Mouse (Mus musculus) T-helper 1 cell (primary cell): ENCODE measurements around the gene Hpdl.

Experiments
- in situ Hi-C: fragments of 300-600 bp; cut with MboI, MseI; formaldehyde crosslinking; loops from one replicate; pipeline ENCODE4 v1.15.1; 2025; ENCODE audit warnings: high pct_unique_total_duplicates

Gene Hpdl

GRCm38 (mm10) chr4:116799901-116800300 lies 21.6 kb downstream of the Hpdl start:
- in situ Hi-C loops: loop anchor here (5.0 kb wide), 1 partner anchor 53 kb away; no protein-coding TSS in a partner anchor

DNA sequence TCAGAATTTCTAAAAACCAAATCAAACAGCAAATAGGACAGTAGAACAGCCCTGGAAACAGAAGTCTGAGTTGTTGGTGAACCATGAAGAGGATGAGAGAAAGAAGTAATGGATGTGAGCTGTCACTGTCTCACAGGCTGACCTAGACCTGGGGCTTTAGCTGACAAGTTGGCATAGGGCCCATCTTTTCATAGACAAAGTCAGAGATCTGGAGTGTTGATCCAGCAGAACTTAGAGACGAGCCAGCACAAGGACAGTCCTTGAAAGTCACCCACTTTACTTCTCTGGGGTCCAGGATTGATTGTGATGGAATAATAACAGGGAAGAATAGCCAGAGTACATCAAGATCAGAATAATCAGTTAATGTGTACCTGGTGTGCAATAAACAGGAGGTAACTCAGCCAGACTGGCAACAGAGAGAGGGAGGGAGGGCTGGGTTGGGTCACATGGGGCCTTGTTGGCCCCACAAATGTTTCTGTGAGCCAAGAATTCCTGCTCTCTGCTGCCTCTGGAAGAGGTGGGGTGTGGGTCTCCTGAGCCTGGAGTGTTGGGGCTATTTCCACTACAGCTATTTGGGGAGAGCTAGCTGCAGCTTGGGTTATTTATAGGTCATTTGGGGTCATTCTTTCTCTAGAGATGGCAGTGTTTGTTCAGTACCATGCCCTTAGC lies 24.9 kb downstream of the Hpdl start:
- in situ Hi-C loops: loop anchor here (5.0 kb wide), 1 partner anchor 49 kb away; no protein-coding TSS in a partner anchor

DNA sequence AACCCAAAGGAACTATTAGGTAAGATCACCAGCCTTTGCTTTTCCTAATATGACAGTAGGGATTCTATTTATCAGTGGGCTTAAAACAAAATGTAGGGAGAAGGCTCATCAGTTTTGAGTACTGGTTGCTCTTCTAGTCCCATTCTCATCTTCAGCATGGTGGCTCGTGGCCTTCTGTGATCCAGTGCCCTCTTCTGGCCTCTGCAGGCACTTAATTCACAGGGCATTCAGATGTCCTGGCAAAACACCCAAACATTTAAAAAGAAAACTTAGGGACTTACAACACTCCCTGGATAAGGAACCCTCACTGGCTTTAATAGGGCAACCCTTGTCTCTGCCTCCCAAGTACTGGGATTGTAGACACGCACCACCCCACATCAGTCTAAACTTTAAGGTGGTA lies 27.2 kb downstream of the Hpdl start:
- in situ Hi-C loops: no loop called here

DNA sequence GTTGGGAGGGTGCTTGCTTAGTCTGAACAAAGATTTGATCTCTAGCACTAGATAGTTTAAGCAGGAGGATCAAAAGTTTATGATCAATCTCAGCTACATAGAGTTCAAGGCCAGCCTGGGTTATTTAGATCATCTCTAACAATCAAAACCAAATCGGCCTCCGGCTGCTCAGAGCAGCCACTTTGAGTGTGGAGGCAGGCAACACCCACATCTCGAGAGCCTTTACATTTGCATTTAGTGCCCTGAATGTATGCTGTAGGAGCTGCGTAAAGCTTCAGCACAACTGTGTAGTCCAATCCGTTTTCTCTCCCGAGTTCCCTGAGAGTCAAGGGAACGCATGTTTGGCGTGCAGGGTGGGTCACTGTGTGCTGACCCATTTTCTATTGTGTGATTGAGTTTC lies 29.1 kb downstream of the Hpdl start:
- in situ Hi-C loops: no loop called here

DNA sequence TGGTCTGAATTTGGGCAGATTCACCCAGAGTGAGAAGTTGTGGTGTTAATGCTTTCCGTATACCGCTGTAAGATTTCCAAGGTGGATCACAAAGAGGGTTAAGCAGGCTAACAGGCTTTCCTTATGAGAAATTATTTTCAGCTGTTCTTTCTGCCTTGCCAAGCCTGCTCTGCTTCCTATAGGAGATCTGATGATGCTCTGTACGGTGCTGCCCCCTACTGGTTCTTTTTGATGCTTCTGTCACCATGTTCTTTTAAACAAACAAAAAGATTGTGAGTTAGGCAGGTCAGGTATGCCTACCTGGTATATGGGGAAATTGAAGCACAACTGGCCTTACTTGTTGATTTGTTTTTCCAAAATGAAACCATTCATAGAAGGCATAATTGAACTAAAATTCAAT lies 32.6 kb downstream of the Hpdl start:
- in situ Hi-C loops: loop anchor here (5.0 kb wide), 1 partner anchor 72 kb away; no protein-coding TSS in a partner anchor

GRCm38 (mm10) chr4:116787985-116788760 lies 33.3 kb downstream of the Hpdl start:
- in situ Hi-C loops: loop anchor here (5.0 kb wide), 1 partner anchor 71 kb away; no protein-coding TSS in a partner anchor

- in situ Hi-C loops: loop anchor here (5.0 kb wide), 1 partner anchor 69 kb away; no protein-coding TSS in a partner anchor
Observed at GRCm38 (mm10) chr4:116786587-116786986, 34.9 kb downstream of the Hpdl start.

- in situ Hi-C loops: no loop called here
Observed at GRCm38 (mm10) chr4:116782171-116782570, 39.3 kb downstream of the Hpdl start.

DNA sequence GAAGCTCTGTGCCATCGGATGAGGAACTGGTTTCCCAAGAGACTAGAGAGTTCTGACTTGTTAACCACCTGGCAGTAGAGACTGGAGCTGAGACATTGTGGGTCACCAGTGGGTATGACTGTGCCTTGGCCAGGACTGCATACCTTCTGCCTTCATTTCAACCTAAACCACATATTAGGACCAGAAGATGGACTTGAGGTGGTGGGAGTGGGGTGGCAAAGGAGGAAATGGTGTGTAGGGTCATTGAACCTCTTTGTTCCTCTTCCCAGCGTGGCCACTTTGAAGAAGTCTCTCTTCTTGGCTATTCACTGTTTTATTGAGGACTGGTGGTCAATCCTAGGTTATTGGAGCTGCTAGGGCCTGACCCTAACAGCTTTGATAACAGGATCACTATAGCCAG lies 40.1 kb downstream of the Hpdl start:
- in situ Hi-C loops: no loop called here

DNA sequence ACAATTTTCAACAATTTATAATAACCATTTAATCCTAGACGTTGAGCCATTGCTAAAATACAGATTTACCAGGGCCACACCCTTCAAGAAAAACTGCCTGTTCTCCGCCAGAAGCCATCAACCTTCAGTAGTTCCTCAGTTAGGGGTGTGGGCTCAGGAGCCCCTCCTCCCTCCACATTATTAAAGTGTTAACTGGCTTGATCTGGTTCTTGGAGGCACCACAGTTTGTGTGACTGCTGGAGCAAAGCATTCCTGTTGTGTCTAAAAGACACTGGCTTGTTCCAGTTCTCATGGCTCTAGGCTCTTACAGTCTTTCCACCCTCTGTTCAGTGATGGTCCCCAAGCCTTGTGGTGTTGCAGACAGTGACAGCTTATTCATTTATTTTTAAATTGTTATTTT lies 41.0 kb downstream of the Hpdl start:
- in situ Hi-C loops: no loop called here

DNA sequence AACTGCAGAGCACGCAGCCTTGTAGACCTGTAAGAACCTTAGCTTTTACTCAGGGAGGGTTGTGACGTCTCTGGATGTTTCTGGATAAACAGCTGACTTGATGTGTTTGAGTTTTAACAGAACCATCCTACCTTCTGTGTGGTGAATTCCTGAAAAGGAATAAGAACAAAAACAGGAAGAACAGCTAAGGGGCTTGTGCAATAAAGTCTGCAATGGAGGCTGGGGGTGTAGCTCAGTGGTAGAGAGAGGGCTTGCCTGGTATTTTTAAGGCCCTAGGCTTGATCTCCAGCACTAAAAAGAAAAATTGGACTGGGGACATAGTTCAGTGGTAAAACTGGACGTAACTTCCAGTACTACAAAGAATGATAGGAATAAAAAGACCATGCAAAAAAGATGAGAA lies 44.4 kb downstream of the Hpdl start:
- in situ Hi-C loops: no loop called here

DNA sequence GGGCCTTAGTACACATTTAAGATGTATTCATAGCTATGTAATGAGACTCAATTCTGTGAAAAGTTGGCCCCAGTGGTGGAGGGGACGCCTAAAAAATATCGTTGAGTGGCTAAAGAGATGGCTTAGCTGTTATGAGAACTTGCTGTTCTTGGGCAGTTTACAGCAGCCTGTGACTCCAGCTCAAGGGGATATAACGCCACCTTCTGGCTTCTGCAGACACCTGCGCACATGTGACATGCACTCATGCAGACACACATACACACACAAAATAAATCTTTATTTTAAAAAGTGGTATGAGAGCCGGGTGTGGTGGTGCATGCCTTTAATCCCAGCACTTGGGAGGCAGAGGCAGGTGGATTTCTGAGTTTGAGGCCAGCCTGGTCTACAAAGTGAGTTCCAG lies 45.1 kb downstream of the Hpdl start:
- in situ Hi-C loops: no loop called here
